Mouse (Mus musculus): ENCODE measurements around the gene Agtpbp1. TPM values are rescaled to one million over a fixed set of nuclear protein-coding genes. Genes with fewer than 3 reads are reported as not detected.
A peak's percentile ranks its signal among the peaks of the same experiment; 100 is the strongest.

Agtpbp1 gene
- polyA plus RNA-seq, 1 experiment, result 2.2 TPM

DNA sequence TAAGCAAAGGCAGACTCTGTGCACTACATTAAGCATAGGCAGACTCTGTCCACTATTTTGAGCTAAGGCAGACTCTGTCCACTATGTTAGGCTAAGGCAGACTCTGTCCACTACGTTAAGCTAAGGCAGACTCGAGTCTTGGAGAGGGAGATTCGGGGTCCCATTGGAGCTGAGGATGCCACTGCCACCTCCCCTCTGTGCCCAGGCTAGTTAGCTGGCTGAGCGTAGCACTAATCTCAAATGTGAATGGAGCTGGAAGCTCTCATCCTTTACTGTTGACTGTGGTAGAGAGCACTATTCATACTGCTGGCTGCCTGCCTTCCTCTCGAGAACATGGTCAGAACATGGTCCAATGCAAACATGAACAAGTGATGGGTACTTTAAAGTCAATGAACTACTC lies 46.4 kb downstream of the Agtpbp1 start:
- WGBS, result 90% methylated on average over 5 of the region's 5 CpGs
- DNase-seq (ENCODE audit: low read depth, low spot score), result no peak

DNA sequence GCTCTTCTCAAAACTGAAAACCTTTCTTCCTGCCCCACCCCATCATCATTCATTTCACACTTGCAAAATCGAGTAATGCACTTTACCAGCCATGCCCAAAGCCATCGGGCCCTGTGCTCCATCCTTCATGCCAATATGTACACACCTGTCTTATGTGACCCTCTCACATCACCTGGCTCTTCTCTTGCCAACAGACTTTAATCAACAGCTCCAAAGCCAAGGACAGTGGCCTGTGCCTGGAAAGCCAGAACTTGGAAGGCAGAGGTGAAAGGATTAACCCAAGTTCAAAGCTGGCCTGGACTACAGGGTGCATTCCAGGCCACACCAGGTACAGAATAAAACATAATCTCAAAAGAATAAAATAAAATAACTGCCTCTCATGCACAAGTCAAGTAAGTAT lies 48.4 kb downstream of the Agtpbp1 start:
- DNase-seq (ENCODE audit: low read depth, low spot score), result no peak
- WGBS, result 32% methylated on average over 2 of the region's 2 CpGs

DNA sequence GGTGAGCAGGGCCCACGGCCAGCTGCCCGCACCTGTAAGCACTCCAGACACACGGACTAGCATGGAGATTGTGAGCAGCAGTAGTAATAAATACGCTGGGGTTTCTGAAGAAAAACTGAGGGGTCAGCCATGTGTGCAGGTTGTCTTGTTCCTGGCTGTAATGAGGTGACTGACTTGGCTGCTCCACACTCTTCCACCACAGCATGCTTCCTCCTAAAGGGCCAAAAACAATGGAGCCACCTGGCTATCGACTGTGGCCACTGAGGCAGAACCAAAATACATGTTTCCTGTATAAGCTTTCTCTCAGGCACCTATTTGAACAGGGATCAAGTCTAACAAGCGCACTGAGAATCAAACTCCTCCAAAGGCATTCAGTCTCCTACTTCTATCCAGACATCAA lies 49.3 kb downstream of the Agtpbp1 start:
- 87% methylated on average over 6 of the region's 6 CpGs for WGBS
- DNase-seq (ENCODE audit: low read depth, low spot score), result no peak

DNA sequence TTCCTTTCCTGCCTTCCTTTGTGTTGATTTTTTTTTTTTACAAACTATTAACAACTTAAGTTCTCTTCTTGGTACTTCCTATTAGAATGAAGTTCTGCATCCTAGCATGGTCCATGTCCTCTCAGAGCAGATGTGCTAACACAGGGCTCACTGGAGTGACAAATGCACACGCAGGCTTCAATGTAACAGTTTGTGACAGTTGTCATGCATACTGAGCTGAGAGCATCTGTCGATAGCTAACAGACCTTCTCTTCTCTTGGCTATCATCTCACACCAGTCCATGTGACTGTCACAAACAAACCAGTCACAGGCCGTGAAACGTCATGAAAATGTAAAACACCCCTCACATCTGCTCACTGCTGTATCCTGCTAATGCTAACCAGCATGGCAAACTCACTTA lies 50.7 kb downstream of the Agtpbp1 start:
- WGBS, result 84% methylated on average over 4 of the region's 4 CpGs
- DNase-seq (ENCODE audit: low read depth, low spot score), result no peak

DNA sequence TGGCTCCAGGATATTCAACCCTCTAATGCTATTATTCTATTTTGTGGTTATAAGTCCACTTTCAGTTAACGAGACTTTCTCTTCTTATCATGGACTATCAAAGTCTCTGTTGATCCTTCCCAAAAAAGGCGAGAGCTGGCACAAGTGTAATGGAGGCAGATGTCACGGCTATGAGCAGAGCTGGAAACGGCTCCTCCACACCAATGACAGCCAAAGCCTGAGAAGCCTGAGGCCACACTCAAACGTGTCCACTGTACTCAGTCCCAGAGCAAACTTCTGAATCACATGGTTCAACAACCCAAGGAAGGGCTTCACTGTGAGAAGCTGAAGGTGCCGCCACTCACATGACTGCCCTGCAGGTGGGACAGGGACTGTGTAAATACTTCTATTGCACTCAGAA lies 51.7 kb downstream of the Agtpbp1 start:
- DNase-seq (ENCODE audit: low read depth, low spot score), result no peak
- 63% methylated on average over 6 of the region's 6 CpGs for WGBS

DNA sequence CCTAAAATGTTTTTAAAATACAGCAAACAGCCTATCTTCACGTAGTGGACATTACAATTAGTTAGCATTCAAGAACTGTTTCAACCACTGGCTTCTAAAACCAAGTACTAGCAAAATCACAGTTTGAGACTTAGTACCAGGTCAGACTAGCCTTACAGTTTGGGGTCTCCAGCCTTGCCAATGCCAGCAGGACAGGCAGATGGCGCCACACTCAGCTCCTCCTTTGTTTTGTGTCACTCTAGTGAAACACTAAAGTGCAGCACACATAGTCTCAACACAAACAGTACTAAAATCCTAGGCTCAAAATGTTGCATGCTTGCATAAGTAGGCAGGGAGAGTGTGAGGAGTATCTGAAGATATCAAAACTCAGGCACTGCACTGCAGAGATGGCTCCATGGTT lies 53.8 kb downstream of the Agtpbp1 start:
- WGBS, result 77% methylated on average over 2 of the region's 2 CpGs
- DNase-seq (ENCODE audit: low read depth, low spot score), result no peak

DNA sequence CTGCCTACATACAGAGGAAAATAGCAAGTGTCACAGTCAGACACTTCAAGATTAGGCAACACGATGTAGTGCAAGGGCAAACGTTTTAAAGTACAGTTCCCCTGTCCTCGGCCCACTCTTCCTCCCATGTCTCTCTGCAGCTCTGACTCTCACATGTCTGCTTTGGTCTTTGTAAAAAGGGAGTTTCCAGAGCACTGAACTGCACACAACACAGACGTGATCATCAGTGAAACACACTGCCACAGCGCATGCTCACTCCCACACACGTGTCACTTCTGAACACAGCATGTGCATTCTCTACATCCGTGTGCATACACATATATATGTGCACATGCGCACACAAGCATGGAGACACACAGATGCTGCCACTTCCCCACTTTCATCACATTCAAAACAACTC lies 54.5 kb downstream of the Agtpbp1 start:
- 92% methylated on average over 8 of the region's 8 CpGs for WGBS

DNA sequence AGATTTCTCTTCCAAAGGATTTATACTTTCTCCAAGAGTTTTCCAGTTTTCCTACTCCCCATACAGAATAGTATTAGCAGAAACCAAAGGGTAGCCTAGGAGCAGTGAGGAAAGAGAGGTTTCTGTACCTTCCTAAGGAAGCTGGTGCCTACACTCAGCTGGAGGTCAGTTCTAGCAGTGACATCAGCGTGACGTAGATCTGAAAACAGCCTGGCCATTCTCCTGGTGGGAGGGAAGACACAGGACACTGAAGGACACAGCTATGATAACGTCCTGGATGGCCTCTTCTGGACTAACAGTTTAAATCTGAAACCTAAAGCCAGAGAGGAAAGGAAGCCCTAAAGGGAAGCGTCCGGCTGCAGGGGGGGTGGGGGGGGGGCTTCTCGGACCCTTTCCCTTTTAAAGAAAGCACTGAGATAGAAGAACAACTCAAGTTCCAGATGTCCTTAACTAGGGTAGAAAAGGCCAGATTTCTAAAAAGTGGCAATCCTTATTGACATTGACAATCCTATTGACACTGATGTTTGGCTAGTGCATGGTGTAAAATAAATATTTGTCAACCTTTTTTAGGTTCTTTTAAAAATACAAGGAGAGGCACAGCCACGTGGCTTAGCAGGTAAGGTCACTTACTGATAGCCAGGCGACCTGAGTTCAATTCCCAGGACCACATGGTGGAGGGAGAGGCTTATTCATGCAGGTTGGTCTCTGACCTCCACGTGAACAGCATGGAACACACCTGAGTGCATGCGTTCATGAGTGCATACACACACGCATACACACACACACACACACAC lies 63.6 kb downstream of the Agtpbp1 start:
- no peak for DNase-seq (ENCODE audit: low read depth, low spot score)
- WGBS, result 72% methylated on average over 11 of the region's 11 CpGs

More for the DNA sequence above, 54.5 kb downstream of the Agtpbp1 start:
- no peak for DNase-seq (ENCODE audit: low read depth, low spot score)

DNA sequence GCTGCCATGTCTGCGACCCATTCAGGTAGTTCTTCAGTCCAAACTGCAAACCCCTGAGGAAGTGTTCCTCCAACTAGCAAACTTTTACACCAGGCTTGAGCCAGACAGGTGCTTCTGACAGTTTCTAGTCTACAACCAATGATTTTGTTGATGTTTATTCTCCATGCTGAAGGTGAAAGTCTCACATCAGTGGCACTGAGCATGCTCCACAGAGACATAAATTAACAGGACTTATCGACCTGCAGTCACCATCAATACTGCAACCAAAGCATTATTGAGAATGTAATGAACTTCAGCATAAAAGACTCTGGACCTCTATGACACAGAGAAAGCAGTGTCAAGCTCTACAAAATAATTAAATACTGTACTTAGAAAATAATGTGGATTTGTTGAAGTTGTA lies 64.2 kb downstream of the Agtpbp1 start:
- WGBS, result 82% methylated on average over 2 of the region's 2 CpGs
- no peak for DNase-seq (ENCODE audit: low read depth, low spot score)

DNA sequence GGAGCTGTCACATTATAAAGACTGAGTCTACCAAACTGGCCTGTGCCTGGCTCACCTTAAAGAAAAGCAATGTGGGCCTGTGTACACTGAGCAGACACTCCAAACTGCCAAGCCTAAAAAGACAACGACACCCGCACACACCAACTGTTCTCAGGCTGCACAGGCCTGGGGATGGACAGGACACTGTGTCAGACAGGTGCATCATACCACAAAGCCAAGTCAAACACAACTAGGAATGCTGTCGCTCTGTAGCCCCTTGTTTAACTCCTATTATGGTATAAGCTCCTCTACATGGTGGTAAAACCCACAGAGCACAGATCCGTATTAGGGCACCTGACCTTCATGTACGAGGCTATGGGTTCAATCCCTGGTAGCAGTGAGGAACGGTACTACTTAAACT lies 65.5 kb downstream of the Agtpbp1 start:
- WGBS, result 85% methylated on average over 6 of the region's 6 CpGs

DNA sequence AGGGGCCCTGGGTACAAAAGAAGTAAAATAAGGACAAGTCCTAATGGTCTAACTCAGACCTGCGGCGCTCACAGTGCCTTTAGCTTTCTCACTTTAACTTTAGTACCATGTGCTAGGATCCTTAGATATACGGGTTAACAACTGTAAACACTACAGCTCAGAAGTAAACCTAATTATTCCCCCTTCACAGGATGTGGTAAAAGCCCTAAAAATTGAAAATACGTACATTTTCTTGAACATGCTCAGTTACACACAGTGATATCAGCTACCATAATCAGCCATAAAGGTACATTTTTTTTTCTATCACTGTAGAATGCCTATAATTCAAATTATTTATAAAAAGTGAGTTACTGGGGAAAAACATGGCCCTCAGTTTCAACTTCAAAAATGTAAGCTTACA lies 67.0 kb downstream of the Agtpbp1 start:
- 77% methylated on average over 4 of the region's 4 CpGs for WGBS
- DNase-seq (ENCODE audit: low read depth, low spot score), result no peak

More for the DNA sequence above, 65.5 kb downstream of the Agtpbp1 start:
- no peak for DNase-seq (ENCODE audit: low read depth, low spot score)

DNA sequence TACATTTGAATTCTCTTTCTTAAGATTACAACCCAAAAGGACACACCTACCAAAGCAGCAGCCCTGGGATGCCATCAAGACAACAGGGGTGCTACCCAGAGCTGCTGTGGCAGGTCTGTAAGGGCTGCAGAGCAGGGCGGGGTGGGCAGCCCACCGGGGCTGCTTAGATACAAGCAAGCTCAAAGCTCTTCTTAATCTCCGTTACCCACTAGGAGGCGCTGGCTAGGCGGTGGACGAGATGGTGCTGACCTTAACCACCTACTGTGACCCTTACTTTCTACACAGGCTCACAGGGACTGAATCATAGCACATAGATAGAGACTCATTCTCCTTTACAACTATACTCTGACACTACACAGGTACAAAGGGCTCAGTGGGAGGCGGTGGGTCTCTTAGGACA lies 70.0 kb downstream of the Agtpbp1 start:
- DNase-seq (ENCODE audit: low read depth, low spot score), result no peak
- 42% methylated on average over 7 of the region's 7 CpGs for WGBS

DNA sequence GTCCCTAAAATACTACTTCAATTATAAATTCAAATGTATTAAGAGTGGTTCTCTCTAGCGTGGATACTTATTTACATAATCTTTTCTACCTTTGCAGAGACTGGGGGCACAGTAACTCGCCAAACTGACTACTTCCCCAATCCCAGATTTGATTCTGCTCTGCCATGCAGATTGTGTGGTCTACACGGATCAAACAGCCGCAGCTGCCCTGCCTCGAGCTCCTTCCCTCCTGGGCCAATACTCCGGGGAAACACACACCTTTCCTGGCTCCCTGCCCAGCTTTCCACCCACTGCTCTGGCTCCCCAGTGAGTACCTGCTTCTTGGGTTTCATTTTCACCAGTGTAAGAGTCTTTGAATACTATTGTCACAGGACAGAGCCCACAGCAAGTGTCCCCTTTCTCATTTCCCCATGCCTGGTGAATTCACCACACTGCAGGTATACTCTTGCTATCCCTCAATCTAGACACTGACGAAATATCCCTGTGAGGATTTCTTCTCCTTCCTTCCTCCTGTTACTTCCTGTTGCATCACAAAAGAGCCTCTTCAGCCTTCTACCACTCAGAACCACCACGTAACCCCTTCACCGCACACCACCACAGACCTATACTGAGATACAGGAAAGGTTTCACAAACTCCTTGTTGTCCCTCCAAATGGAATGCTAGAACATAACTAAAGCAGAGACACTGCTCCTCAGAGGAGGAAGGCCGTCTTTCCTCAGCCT lies 75.2 kb downstream of the Agtpbp1 start:
- DNase-seq (ENCODE audit: low read depth, low spot score), result peak; percentile 31
- 28% methylated on average over 10 of the region's 10 CpGs for WGBS

DNA sequence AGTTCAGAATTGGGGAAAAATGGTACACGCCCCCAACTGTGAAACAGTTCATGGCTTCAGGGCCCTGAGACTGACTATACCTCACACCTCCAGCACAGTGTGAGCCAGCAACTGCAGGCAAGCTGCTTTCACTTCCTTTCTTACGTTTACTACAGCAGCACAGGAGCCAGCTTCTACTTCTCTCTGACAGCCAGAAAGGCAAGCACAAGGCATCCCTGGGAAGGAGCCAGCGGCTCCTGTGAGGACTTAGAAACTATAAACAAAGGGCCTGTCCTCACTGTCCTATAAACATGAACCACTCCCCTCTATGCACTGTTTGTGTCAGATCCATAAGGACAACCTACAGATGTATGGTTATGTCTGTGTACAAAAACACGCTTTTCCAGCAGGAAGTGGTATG lies 76.4 kb downstream of the Agtpbp1 start:
- DNase-seq (ENCODE audit: low read depth, low spot score), result no peak
- 39% methylated on average over 4 of the region's 4 CpGs for WGBS

DNA sequence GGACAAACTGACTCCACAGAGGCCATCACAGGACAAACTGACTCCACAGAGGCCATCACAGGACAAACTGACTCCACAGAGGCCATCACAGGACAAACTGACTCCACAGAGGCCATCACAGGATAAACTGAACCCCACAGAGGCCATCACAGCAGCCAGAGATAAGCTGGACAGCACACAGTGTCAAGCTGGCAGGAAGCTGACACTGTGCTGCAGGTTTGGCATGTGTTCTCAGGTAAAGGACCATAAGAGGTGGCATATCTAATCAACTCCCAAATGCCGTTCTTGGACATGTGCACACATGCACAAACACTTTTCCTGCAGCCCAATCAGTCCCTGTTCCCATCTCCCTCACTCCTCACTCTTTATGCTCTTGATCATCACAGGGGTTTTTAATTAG lies 78.6 kb downstream of the Agtpbp1 start:
- no peak for DNase-seq (ENCODE audit: low read depth, low spot score)
- 94% methylated on average over 1 of the region's 1 CpGs for WGBS

DNA sequence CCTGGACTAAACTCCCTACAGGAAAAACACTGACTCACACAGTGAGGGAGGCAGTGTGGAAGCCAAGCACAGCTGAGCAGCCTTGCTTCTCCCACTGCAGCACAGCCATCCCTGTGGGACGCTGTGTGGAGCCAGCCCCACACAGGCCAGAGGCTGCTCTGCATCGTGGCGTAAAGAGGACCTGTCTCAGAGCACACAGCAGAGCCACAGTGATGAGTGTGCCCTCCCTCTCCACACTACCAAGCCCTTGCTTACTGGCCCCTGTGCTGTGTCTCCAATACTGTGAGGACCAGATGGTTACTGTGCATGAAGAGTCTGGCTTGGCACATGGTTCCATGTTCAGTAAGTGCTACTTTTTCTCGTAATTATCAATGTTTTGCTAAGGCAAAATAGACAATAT lies 79.2 kb downstream of the Agtpbp1 start:
- no peak for DNase-seq (ENCODE audit: low read depth, low spot score)
- 85% methylated on average over 4 of the region's 4 CpGs for WGBS

DNA sequence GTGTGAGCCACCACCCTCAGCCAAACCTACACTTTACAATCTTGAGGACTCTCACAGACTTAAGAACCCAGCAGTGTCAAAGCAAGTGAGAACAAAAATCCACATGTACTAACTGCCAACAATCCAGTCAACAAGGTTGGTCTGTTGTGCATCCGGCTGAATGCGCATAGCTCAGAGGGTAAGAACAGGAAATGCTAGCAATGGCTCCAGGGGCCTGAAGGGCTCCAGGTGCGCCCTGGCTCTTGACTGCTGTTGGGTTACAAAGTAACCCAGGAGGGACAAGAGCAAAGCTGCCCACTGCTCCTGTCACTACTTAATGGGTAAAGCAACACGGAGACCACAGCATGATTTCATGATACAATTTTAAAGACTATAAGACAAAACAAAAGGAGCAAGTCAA lies 81.4 kb downstream of the Agtpbp1 start:
- DNase-seq (ENCODE audit: low read depth, low spot score), result no peak
- 71% methylated on average over 4 of the region's 4 CpGs for WGBS

DNA sequence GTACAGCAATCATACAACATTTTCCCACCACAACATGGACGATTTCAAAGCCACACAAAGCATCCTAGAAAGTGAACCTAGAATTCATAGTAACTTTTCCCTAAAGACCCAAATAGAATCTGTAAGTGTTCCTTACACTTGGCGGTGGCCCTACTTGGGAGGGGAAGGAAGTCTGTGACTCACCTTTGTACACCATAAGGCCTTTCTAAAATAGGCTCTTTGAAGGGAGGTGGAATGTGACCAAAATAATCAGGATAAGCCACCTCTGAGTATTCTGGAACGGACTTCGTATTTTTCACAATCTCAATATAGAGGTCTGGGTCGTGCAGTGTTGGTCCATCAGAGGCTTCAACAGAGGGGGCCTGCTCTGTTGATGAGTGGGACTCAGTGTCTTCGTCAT lies 85.2 kb downstream of the Agtpbp1 start:
- 79% methylated on average over 6 of the region's 6 CpGs for WGBS
- no peak for DNase-seq (ENCODE audit: low read depth, low spot score)

DNA sequence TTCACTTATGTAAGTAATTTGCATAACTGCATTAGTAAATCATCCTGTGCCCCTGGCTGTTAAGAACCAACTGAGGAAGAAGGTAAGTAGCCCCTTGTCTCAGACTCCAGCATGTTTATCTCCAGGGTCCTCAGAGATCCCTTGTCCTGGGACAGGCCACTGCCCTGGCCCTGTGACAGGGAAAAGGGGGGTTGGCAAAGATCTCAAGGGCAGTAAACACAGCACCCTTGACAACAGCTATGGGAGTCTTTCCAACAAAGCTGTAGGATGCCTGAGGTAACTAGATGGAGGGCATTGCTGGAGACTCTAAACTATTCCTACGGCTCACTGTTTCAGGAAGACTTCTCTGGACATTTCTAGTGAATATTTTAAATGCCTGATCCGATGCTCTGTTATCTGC lies 85.7 kb downstream of the Agtpbp1 start:
- WGBS, result 81% methylated on average over 2 of the region's 2 CpGs
- no peak for DNase-seq (ENCODE audit: low read depth, low spot score)

DNA sequence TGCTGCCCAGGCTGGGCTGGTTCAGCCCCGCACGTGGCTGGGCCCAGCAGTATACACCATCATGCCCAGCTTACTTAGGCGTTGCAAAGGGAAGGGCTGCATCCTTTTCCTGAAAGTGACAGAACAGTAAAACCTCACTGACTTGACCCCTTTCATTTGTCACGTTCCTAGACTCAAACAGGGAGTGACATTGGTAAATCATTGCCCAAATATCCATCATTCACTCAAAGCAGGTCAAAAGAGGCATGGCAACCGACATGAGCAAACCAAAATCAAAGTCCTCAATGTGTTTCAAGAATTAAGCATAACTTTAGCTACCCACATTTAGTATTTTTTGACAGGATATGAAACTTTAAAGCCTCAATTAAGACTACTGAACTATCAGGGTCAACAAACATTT lies 86.8 kb downstream of the Agtpbp1 start:
- 45% methylated on average over 5 of the region's 5 CpGs for WGBS
- DNase-seq (ENCODE audit: low read depth, low spot score), result no peak

DNA sequence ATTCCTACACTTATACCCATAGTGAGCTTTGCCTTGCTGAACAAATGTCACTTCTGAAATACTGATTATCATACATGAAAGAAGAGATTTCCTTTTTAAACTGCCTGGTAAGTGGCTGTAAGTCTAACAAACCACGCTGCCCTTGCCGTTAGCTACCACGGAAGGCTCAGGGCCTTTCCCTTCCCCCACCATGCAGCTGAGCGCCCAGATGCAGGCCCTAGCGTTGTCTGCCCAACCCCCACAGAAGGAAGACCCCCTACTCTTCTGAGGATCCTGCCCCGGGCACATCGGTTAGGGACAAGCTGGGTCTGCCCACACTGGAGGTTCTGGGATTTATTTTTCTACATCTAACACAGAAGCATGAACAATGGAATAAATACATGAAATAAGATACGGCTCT lies 89.2 kb downstream of the Agtpbp1 start:
- 71% methylated on average over 8 of the region's 8 CpGs for WGBS
- no peak for DNase-seq (ENCODE audit: low read depth, low spot score)

Data from large intestine, adult 2 months (tissue).